Mouse (Mus musculus): Measurements from ENCODE around the gene Ddx41.

Gene Ddx41

GRCm38 (mm10) chr13:55542891-55543290 lies 6.4 kb upstream of the Ddx41 start:
- no peak for DNase-seq (ENCODE audit: low read depth, low spot score)

- no peak for DNase-seq (ENCODE audit: low read depth, low spot score)
Measured at GRCm38 (mm10) chr13:55540933-55541332, 4.5 kb upstream of the Ddx41 start.

GRCm38 (mm10) chr13:55535796-55536193 lies 663 bp downstream of the Ddx41 start:
- no peak for DNase-seq (ENCODE audit: low read depth, low spot score)

- DNase-seq (ENCODE audit: low read depth, low spot score), result no peak
Measured at GRCm38 (mm10) chr13:55535191-55535590, 1.3 kb downstream of the Ddx41 start.

- no peak for DNase-seq (ENCODE audit: low read depth, low spot score)
Measured at GRCm38 (mm10) chr13:55529198-55529915, 7.1 kb downstream of the Ddx41 start, which contains the start of gene Dok3. Gene Dok3 (minus strand): TSS chr13:55529296.

- DNase-seq (ENCODE audit: low read depth, low spot score), result no peak
Measured at GRCm38 (mm10) chr13:55527834-55528772, 8.4 kb downstream of the Ddx41 start.

GRCm38 (mm10) chr13:55527212-55527611 lies 9.2 kb downstream of the Ddx41 start:
- no peak for DNase-seq (ENCODE audit: low read depth, low spot score)

- DNase-seq (ENCODE audit: low read depth, low spot score), result no peak
Measured at GRCm38 (mm10) chr13:55525733-55526553, 10.5 kb downstream of the Ddx41 start.

- no peak for DNase-seq (ENCODE audit: low read depth, low spot score)
Measured at GRCm38 (mm10) chr13:55523951-55524600, 12.4 kb downstream of the Ddx41 start.

- DNase-seq (ENCODE audit: low read depth, low spot score), result no peak
Measured at GRCm38 (mm10) chr13:55523278-55523677, 13.2 kb downstream of the Ddx41 start.

GRCm38 (mm10) chr13:55522730-55523129 lies 13.7 kb downstream of the Ddx41 start:
- no peak for DNase-seq (ENCODE audit: low read depth, low spot score)

- DNase-seq (ENCODE audit: low read depth, low spot score), result no peak
Measured at GRCm38 (mm10) chr13:55519606-55520005, 16.9 kb downstream of the Ddx41 start.

GRCm38 (mm10) chr13:55516955-55517354 lies 19.5 kb downstream of the Ddx41 start:
- DNase-seq (ENCODE audit: low read depth, low spot score), result peak; percentile 72

GRCm38 (mm10) chr13:55513828-55514227 lies 22.6 kb downstream of the Ddx41 start:
- DNase-seq (ENCODE audit: low read depth, low spot score), result no peak

GRCm38 (mm10) chr13:55513111-55513748 lies 23.2 kb downstream of the Ddx41 start, which contains the start of gene Pdlim7:
Gene Pdlim7 (minus strand): TSS chr13:55513676.
- peak; percentile 62 for DNase-seq (ENCODE audit: low read depth, low spot score)

GRCm38 (mm10) chr13:55512379-55513031 lies 24.0 kb downstream of the Ddx41 start:
- no peak for DNase-seq (ENCODE audit: low read depth, low spot score)

GRCm38 (mm10) chr13:55511492-55511861 lies 25.0 kb downstream of the Ddx41 start:
- no peak for DNase-seq (ENCODE audit: low read depth, low spot score)

- DNase-seq (ENCODE audit: low read depth, low spot score), result no peak
Measured at GRCm38 (mm10) chr13:55510668-55511491, 25.6 kb downstream of the Ddx41 start.

GRCm38 (mm10) chr13:55510332-55510667 lies 26.2 kb downstream of the Ddx41 start:
- DNase-seq (ENCODE audit: low read depth, low spot score), result no peak
